Mouse (Mus musculus) embryonic fibroblast, embryonic 13.5 days (primary cell): ENCODE results near the gene Adam1b.

Source experiments
- CTCF ChIP-seq: IDR thresholded peaks from 2 replicates; pipeline ENCODE4 v1.5.1; 2011; ENCODE audit warnings: mild to moderate bottlenecking, control low read depth, low read length, moderate library complexity, borderline replicate concordance; ENCODE audit not compliant: insufficient read depth
- POLR2A ChIP-seq: IDR thresholded peaks from 2 replicates; pipeline ENCODE4 v1.6.1; 2011; ENCODE audit warnings: low read depth, mild to moderate bottlenecking, control low read depth, low read length, moderate library complexity

- TF ChIP-seq CTCF = no peak
- TF ChIP-seq POLR2A = no peak
Measured at GRCm38 (mm10) chr5:121463601-121464250, 39.5 kb downstream of the Adam1b start.
